Mouse (Mus musculus) embryonic facial prominence, embryonic 14.5 days (tissue): ENCODE results near the gene Neurl1a. TPM values are rescaled to one million over a fixed set of nuclear protein-coding genes. Genes with fewer than 3 reads are reported as not detected.

ENCODE experiments used
- ATAC-seq: fragments of 200-750 bp; cut with Nextera tagmentation; 2 replicates; pipeline ENCODE4 v1.8.0; 2017; ENCODE audit warnings: low read depth, moderate number of reproducible peaks, moderate TSS enrichment
- DNase-seq: peaks from one replicate; pipeline ENCODE4 v3.0.0-alpha.2; 2015; ENCODE audit warnings: low spot score
- H3K27ac ChIP-seq: fragments of 300-500 bp; sonication (generic); replicated peaks from 2 replicates; pipeline ENCODE4 v1.5.1; 2014; ENCODE audit warnings: low read depth, mild to moderate bottlenecking, low read length, moderate library complexity
- H3K27me3 ChIP-seq: fragments of 300-500 bp; sonication (generic); replicated peaks from 2 replicates; pipeline ENCODE4 v1.6.1; 2014; ENCODE audit warnings: low read length; ENCODE audit not compliant: control insufficient read depth, insufficient read depth
- H3K36me3 ChIP-seq: fragments of 300-500 bp; sonication (generic); 2 replicates; pipeline ENCODE4 v1.6.1; 2014; ENCODE audit warnings: low read length, mixed read lengths; ENCODE audit not compliant: control insufficient read depth, insufficient read depth
- H3K4me1 ChIP-seq: fragments of 300-500 bp; sonication (generic); 2 replicates; pipeline ENCODE4 v1.6.1; 2014; ENCODE audit warnings: antibody characterized with exemption, low read length; ENCODE audit not compliant: control insufficient read depth, insufficient read depth
- H3K4me2 ChIP-seq: fragments of 300-500 bp; sonication (generic); 2 replicates; pipeline ENCODE4 v1.6.1; 2014; ENCODE audit warnings: low read depth, mild to moderate bottlenecking, low read length, moderate library complexity, mixed read lengths
- H3K4me3 ChIP-seq: fragments of 300-500 bp; sonication (generic); 2 replicates; pipeline ENCODE4 v1.5.1; 2014; ENCODE audit warnings: low read depth, mild to moderate bottlenecking, low read length
- H3K9ac ChIP-seq: fragments of 300-500 bp; sonication (generic); 2 replicates; pipeline ENCODE4 v1.6.1; 2014; ENCODE audit warnings: low read depth, mild to moderate bottlenecking, low read length, moderate library complexity, mixed read lengths
- H3K9me3 ChIP-seq: fragments of 300-500 bp; sonication (generic); 2 replicates; pipeline ENCODE4 v1.6.1; 2016; ENCODE audit warnings: low read length; ENCODE audit not compliant: control insufficient read depth
- WGBS: fragments of 180-500 bp; shearing (Covaris S2); extraction: QIAGEN DNeasy Blood & Tissue Kit; methylation state at CpG from one replicate; pipeline ENCODE4 v1.1.7; 2014; 5-methylcytosine and 5-hydroxymethylcytosine counted together
- polyA plus RNA-seq: library from polyadenylated mRNA; unstranded; fragments of >200 nt; fragmentation: Nextera tagmentation; extraction: Ambion mirVana; gene quantifications from 2 replicates; pipeline ENCODE4 v1.2.1, GENCODE M21; 2014

Gene Neurl1a
- polyA plus RNA-seq, 1 experiment from 2014 or later: 8.2 TPM

GRCm38 (mm10) chr19:47161669-47162068, 17.0 kb upstream of the Neurl1a start:
- no peaks in the 10 kb centered on the region for H3K4me1 ChIP-seq
- no peaks in the 10 kb centered on the region for H3K36me3 ChIP-seq
- H3K9ac ChIP-seq: no peak overlapping the region
- 56% methylated on average over 4 of the region's 4 CpGs for WGBS
- H3K9me3 ChIP-seq: no peaks in the 10 kb centered on the region
- no peak overlapping the region for H3K4me3 ChIP-seq
- ATAC-seq (no peak), DNase-seq (no peak)
- H3K4me2 ChIP-seq: no peak overlapping the region
- H3K27me3 ChIP-seq: no peaks in the 10 kb centered on the region
- H3K27ac ChIP-seq: no peak overlapping the region

GRCm38 (mm10) chr19:47163176-47163744, 15.4 kb upstream of the Neurl1a start:
- H3K9ac ChIP-seq: no peak overlapping the region
- H3K9me3 ChIP-seq: no peaks in the 10 kb centered on the region
- H3K36me3 ChIP-seq: no peaks in the 10 kb centered on the region
- ATAC-seq (peak; percentile 88), DNase-seq (peak; percentile 70)
- H3K4me3 ChIP-seq: no peak overlapping the region
- H3K27ac ChIP-seq: no peak overlapping the region
- no peaks in the 10 kb centered on the region for H3K27me3 ChIP-seq
- no peak overlapping the region for H3K4me2 ChIP-seq
- no peaks in the 10 kb centered on the region; the same call in none of the 2 replicates for H3K4me1 ChIP-seq
- 81% methylated on average over 6 of the region's 6 CpGs for WGBS

- H3K9me3 ChIP-seq: no peaks in the 10 kb centered on the region
- 35% methylated on average over 3 of the region's 3 CpGs for WGBS
- no peak overlapping the region for H3K4me3 ChIP-seq
- no peak for DNase-seq
- no peaks in the 10 kb centered on the region for H3K27me3 ChIP-seq
- no peaks in the 10 kb centered on the region; the same call in none of the 2 replicates for H3K4me1 ChIP-seq
- no peaks in the 10 kb centered on the region for H3K36me3 ChIP-seq
- ATAC-seq: no peak
- H3K27ac ChIP-seq: no peak overlapping the region
- H3K4me2 ChIP-seq: no peak overlapping the region
- H3K9ac ChIP-seq: no peak overlapping the region
Measured at GRCm38 (mm10) chr19:47166758-47167157, 11.9 kb upstream of the Neurl1a start.

- Histone ChIP-seq H3K36me3 (no peaks in the 10 kb centered on the region), H3K27me3 (no peaks in the 10 kb centered on the region), H3K9ac (0 out of 2 replicates have a peak overlapping the region, but pooled peaks have one; percentile 9), H3K4me3 (no peak overlapping the region), H3K9me3 (no peaks in the 10 kb centered on the region), H3K4me2 (no peak overlapping the region), H3K4me1 (no peaks in the 10 kb centered on the region; the same call in none of the 2 replicates), H3K27ac (no peak overlapping the region)
- WGBS: 60% methylated on average over 7 of the region's 7 CpGs
- ATAC-seq (no peak), DNase-seq (no peak)
Measured at GRCm38 (mm10) chr19:47167617-47168214, 10.9 kb upstream of the Neurl1a start.

GRCm38 (mm10) chr19:47168223-47168622, 10.4 kb upstream of the Neurl1a start:
- DNase-seq (peak; percentile 83), ATAC-seq (no peak)
- 7% methylated on average over 13 of the region's 13 CpGs for WGBS
- no peaks in the 10 kb centered on the region for H3K27me3 ChIP-seq
- H3K4me3 ChIP-seq: peak overlapping the region; percentile 15
- H3K9ac ChIP-seq: peak overlapping the region; percentile 34; the same call in 1 of the 2 replicates
- H3K27ac ChIP-seq: no peak overlapping the region
- H3K4me1 ChIP-seq: no peaks in the 10 kb centered on the region; the same call in none of the 2 replicates
- no peaks in the 10 kb centered on the region for H3K9me3 ChIP-seq
- no peaks in the 10 kb centered on the region for H3K36me3 ChIP-seq
- H3K4me2 ChIP-seq: peak overlapping the region; percentile 42

- Histone ChIP-seq H3K9me3 (no peaks in the 10 kb centered on the region), H3K9ac (no peak overlapping the region), H3K27me3 (no peaks in the 10 kb centered on the region), H3K4me3 (no peak overlapping the region), H3K27ac (no peak overlapping the region), H3K4me2 (peak overlapping the region; percentile 42), H3K4me1 (no peaks in the 10 kb centered on the region; the same call in none of the 2 replicates), H3K36me3 (no peaks in the 10 kb centered on the region)
- DNase-seq (peak; percentile 88), ATAC-seq (peak; percentile 84)
- WGBS: 22% methylated on average over 11 of the region's 11 CpGs
Measured at GRCm38 (mm10) chr19:47168793-47169412, 9.7 kb upstream of the Neurl1a start.

GRCm38 (mm10) chr19:47174515-47174914, 4.1 kb upstream of the Neurl1a start:
- Histone ChIP-seq H3K9me3 (no peaks in the 10 kb centered on the region), H3K4me2 (no peak overlapping the region), H3K36me3 (no peaks in the 10 kb centered on the region), H3K4me1 (peaks cover 2% of the 10 kb centered on the region), H3K9ac (no peak overlapping the region), H3K4me3 (no peak overlapping the region), H3K27ac (no peak overlapping the region), H3K27me3 (peaks cover 5% of the 10 kb centered on the region)
- ATAC-seq (no peak), DNase-seq (peak; percentile 36)
- WGBS: 43% methylated on average over 3 of the region's 3 CpGs

DNA sequence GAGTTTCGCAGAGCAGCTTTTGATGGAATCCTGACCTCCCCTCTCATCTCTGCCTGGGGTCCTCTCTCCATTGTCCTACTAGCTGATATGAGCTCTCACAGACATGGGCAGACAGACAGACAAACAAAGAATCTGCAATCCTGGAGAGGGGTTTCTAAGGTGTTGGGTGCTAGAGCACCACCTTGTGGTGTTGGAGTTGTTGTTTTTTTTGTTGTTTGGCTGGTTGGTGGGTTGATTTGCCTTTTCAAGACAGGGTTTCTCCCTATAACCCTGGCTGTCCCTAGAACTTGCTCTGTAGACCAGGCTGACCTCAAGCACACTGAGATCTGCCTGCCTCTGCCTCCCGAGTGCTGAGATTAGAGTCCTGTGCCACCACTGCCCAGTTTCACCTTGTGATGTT, 3.1 kb upstream of the Neurl1a start:
- no peak for ATAC-seq
- peaks cover 13% of the 10 kb centered on the region for H3K27me3 ChIP-seq
- H3K9ac ChIP-seq: no peak overlapping the region
- H3K36me3 ChIP-seq: no peaks in the 10 kb centered on the region
- no peak overlapping the region for H3K4me3 ChIP-seq
- H3K4me1 ChIP-seq: peaks cover 5% of the 10 kb centered on the region
- WGBS: 47% methylated on average over 2 of the region's 2 CpGs
- H3K27ac ChIP-seq: no peak overlapping the region
- H3K9me3 ChIP-seq: no peaks in the 10 kb centered on the region
- no peak overlapping the region for H3K4me2 ChIP-seq
- DNase-seq: no peak
